Mouse (Mus musculus) heart, adult 9 months (tissue): Measurements from ENCODE around the gene Pxn.

Source experiments
- DNase-seq, 2 experiments: peaks; one replicate each; pipeline ENCODE4 v3.0.0; 2022; ENCODE audit warnings: low spot score in 2 of 2

Pxn gene

GRCm38 (mm10) chr5:115528128-115528527 is 21.7 kb downstream of the Pxn start:
- DNase-seq = no peak

- no peak for DNase-seq
Observed at GRCm38 (mm10) chr5:115529364-115529741, 22.9 kb downstream of the Pxn start.

- peak; percentile 37 to 72 for DNase-seq
Observed at GRCm38 (mm10) chr5:115529742-115530446, 23.4 kb downstream of the Pxn start.

GRCm38 (mm10) chr5:115530447-115530809 is 24.0 kb downstream of the Pxn start:
- DNase-seq = no peak

- DNase-seq = peak; percentile 88 to 90
Observed at GRCm38 (mm10) chr5:115531671-115532270, 25.3 kb downstream of the Pxn start.

- peak; percentile 77 to 82 for DNase-seq
Observed at GRCm38 (mm10) chr5:115534290-115534731, 27.8 kb downstream of the Pxn start.

GRCm38 (mm10) chr5:115534856-115535255 is 28.4 kb downstream of the Pxn start:
- DNase-seq = peak in 1 of 2 experiments; percentile 64

GRCm38 (mm10) chr5:115535635-115536034 is 29.2 kb downstream of the Pxn start:
- DNase-seq = peak in 1 of 2 experiments; percentile 56

- no peak for DNase-seq
Observed at GRCm38 (mm10) chr5:115538017-115538692, 31.7 kb downstream of the Pxn start.

- peak; percentile 82 to 90 for DNase-seq
Observed at GRCm38 (mm10) chr5:115538693-115539043, 32.2 kb downstream of the Pxn start.

GRCm38 (mm10) chr5:115542635-115543384 is 36.3 kb downstream of the Pxn start:
- DNase-seq = no peak

- peak; percentile 63 to 70 for DNase-seq
Observed at GRCm38 (mm10) chr5:115543509-115544253, 37.2 kb downstream of the Pxn start.

GRCm38 (mm10) chr5:115544655-115545185 is 38.2 kb downstream of the Pxn start:
- no peak for DNase-seq

GRCm38 (mm10) chr5:115545636-115546035 is 39.2 kb downstream of the Pxn start:
- no peak for DNase-seq

GRCm38 (mm10) chr5:115546536-115546935 is 40.1 kb downstream of the Pxn start:
- no peak for DNase-seq

- DNase-seq = no peak
Observed at GRCm38 (mm10) chr5:115547014-115547413, 40.5 kb downstream of the Pxn start.

- DNase-seq = no peak
Observed at GRCm38 (mm10) chr5:115547421-115547820, 40.9 kb downstream of the Pxn start.

- no peak for DNase-seq
Observed at GRCm38 (mm10) chr5:115548501-115549285, 42.2 kb downstream of the Pxn start.

GRCm38 (mm10) chr5:115550482-115551005 is 44.1 kb downstream of the Pxn start:
- DNase-seq = no peak

- no peak for DNase-seq
Observed at GRCm38 (mm10) chr5:115551386-115551785, 44.9 kb downstream of the Pxn start.
